Mouse (Mus musculus) limb, embryonic 14.5 days (tissue): Measurements from ENCODE around the gene Arid1a. TPM values are rescaled to one million over a fixed set of nuclear protein-coding genes. Genes with fewer than 3 reads are reported as not detected.
A peak's percentile ranks its signal among the peaks of the same experiment; 100 is the strongest.

ENCODE experiments used
- ATAC-seq: fragments of 200-750 bp; cut with Nextera tagmentation; 2 replicates; pipeline ENCODE4 v1.8.0; 2017; ENCODE audit warnings: low read depth, moderate number of reproducible peaks, moderate TSS enrichment; ENCODE audit not compliant: low FRiP score
- DNase-seq: peaks from one replicate; pipeline ENCODE4 v3.0.0-alpha.2; 2015; ENCODE audit warnings: low spot score
- H3K27ac ChIP-seq: fragments of 300-500 bp; sonication (generic); replicated peaks from 2 replicates; pipeline ENCODE4 v1.5.1; 2014; ENCODE audit warnings: low read depth, mild to moderate bottlenecking, low read length, moderate library complexity, mixed read lengths
- H3K27me3 ChIP-seq: fragments of 300-500 bp; sonication (generic); 2 replicates; pipeline ENCODE4 v1.6.1; 2014; ENCODE audit warnings: low read length, mixed read lengths; ENCODE audit not compliant: control insufficient read depth, insufficient read depth
- H3K36me3 ChIP-seq: fragments of 300-500 bp; sonication (generic); 2 replicates; pipeline ENCODE4 v1.6.1; 2014; ENCODE audit warnings: mild to moderate bottlenecking, low read length, moderate library complexity, mixed read lengths; ENCODE audit not compliant: control insufficient read depth, insufficient read depth
- H3K4me1 ChIP-seq: fragments of 300-500 bp; sonication (generic); 2 replicates; pipeline ENCODE4 v1.6.1; 2014; ENCODE audit warnings: antibody characterized with exemption, low read length, mixed read lengths; ENCODE audit not compliant: control insufficient read depth, insufficient read depth
- H3K4me2 ChIP-seq: fragments of 300-500 bp; sonication (generic); replicated peaks from 2 replicates; pipeline ENCODE4 v1.6.1; 2014; ENCODE audit warnings: low read depth, mild to moderate bottlenecking, low read length, moderate library complexity; ENCODE audit not compliant: severe bottlenecking
- H3K4me3 ChIP-seq: fragments of 300-500 bp; sonication (generic); replicated peaks from 2 replicates; pipeline ENCODE4 v1.5.1; 2014; ENCODE audit warnings: low read length
- H3K9ac ChIP-seq: fragments of 300-500 bp; sonication (generic); 2 replicates; pipeline ENCODE4 v1.6.1; 2014; ENCODE audit warnings: mild to moderate bottlenecking, low read depth, low read length, moderate library complexity; ENCODE audit not compliant: severe bottlenecking
- H3K9me3 ChIP-seq: fragments of 300-500 bp; sonication (generic); 2 replicates; pipeline ENCODE4 v1.6.1; 2016; ENCODE audit warnings: low read length; ENCODE audit not compliant: control insufficient read depth
- POLR2A ChIP-seq: fragments of 200-500 bp; IDR thresholded peaks from 2 replicates; pipeline ENCODE4 v1.8.0; 2012; ENCODE audit warnings: inconsistent platforms, mild to moderate bottlenecking, moderate library complexity, borderline replicate concordance; ENCODE audit not compliant: insufficient read depth, insufficient read length; ENCODE audit errors: extremely low read depth
- WGBS: fragments of 180-500 bp; shearing (Covaris S2); extraction: QIAGEN DNeasy Blood & Tissue Kit; methylation state at CpG from one replicate; pipeline ENCODE4 v1.1.7; 2014; 5-methylcytosine and 5-hydroxymethylcytosine counted together
- polyA plus RNA-seq, 2 experiments: library from polyadenylated mRNA; depleted of rRNA in 1 of 2; stranded (reverse) in 1 of 2; unstranded in 1 of 2; fragments of >200 nt; fragmentation: Nextera tagmentation in 1 of 2; extraction: Ambion mirVana in 1 of 2; gene quantifications; 2 replicates each; pipeline versions ENCODE4 v1.2.1 to v1.2.3; 2012 to 2014

Arid1a gene
- polyA plus RNA-seq, 2 experiments = 33.3 to 70.8 TPM

DNA sequence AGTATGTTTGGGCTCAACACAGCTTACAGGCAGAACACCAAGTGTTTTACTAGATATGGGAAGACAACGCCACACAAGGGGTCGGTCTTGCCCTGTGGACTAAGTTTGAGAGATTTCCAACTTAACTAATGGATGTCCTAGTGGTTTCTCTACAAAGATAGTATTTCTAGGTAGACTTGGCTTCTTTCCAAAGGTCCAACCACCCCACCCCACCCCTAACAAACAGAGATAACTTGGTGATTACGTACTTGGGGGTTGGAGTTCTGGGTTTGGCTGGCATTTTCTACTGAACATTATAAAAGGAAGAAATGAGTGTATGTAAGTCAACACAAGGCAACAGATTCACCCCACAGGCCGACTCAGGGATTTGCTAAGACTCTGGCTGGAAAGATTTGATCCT lies 51.5 kb downstream of the Arid1a start:
- no peaks in the 10 kb centered on the region for H3K27me3 ChIP-seq
- H3K9me3 ChIP-seq = no peaks in the 10 kb centered on the region
- H3K4me1 ChIP-seq = peaks cover 3% of the 10 kb centered on the region; the same call in 1 of the 2 replicates
- peaks cover 75% of the 10 kb centered on the region for H3K36me3 ChIP-seq
- no peak for TF ChIP-seq POLR2A
- H3K27ac ChIP-seq = no peak overlapping the region
- no peak overlapping the region for H3K4me3 ChIP-seq
- WGBS = 86% methylated on average over 4 of the region's 4 CpGs
- H3K9ac ChIP-seq = no peak overlapping the region
- ATAC-seq (no peak), DNase-seq (no peak)
- no peak overlapping the region for H3K4me2 ChIP-seq

DNA sequence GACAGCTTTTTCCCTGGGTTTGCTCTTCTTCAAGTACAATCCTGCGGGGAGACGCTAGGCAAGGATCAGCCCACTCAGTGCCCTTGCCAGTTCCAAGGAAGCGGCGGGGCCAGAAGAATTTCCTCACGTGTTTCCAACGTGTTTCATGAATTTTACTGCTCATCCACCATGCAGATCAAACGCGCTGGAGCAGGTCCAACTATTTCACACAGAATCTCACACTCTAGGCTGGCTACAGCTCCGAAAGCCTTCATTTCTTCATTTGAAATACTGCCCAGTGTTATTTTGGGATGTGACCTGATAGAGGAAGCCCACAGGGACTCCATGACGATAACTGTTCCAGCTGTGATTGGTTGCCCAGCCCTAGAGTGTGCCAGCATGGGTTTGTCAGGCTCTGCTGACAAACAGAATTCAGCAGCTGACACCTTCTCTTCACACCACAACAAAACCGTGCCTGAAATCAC lies 55.6 kb downstream of the Arid1a start:
- Histone ChIP-seq H3K4me1 (no peaks in the 10 kb centered on the region), H3K4me2 (no peak overlapping the region), H3K27me3 (no peaks in the 10 kb centered on the region), H3K36me3 (peaks cover 69% of the 10 kb centered on the region), H3K4me3 (no peak overlapping the region), H3K27ac (no peak overlapping the region), H3K9ac (no peak overlapping the region), H3K9me3 (no peaks in the 10 kb centered on the region)
- DNase-seq (peak; percentile 21), ATAC-seq (no peak; the same call in 1 of the 2 replicates)
- TF ChIP-seq POLR2A = no peak
- 56% methylated on average over 11 of the region's 11 CpGs for WGBS

DNA sequence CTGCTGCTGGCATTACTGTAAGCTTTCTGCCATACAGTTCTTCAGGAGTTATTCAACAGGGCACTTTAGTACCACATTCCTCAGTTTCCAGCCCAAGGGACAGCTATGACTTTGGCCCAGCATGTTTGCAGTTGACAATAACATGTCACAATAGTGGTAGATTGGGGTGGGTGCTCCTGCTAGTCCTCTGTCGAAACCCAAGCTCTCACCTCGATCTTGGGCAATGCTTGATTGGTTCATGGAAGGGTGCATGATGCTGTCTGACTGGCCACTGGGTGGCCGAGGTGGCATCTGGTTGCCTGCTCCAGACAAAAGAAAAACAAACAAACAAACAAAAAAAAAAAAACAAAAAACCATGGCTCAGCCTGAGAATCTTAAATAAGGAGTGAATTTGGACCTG lies 61.2 kb downstream of the Arid1a start:
- peaks cover 82% of the 10 kb centered on the region for H3K36me3 ChIP-seq
- no peak for ATAC-seq

DNA sequence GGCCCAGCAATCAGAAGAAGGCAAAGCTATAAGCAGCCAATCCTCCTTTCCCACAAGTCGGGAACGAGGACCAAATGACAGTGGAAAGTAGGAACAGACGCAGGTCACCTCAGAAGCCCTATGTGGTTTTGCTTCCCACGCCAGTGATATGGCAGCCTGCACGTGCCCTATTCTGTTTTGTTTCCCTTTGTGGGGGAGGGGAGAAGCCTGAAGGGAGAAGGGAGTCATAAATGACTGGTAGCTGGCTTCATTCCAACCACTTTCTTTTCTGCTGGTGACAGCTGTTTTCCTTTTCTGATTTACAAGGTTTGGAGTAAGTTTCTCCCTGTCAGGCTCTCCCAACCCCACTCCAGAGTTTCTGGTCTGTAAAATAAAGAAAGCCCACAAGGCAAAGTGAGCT lies 66.3 kb downstream of the Arid1a start:
- Histone ChIP-seq H3K27me3 (no peaks in the 10 kb centered on the region), H3K4me2 (no peak overlapping the region), H3K36me3 (peaks cover 98% of the 10 kb centered on the region), H3K9ac (no peak overlapping the region), H3K4me1 (peaks cover 11% of the 10 kb centered on the region), H3K4me3 (no peak overlapping the region), H3K9me3 (no peaks in the 10 kb centered on the region), H3K27ac (no peak overlapping the region)
- no peak for TF ChIP-seq POLR2A
- ATAC-seq = peak; percentile 34; the same call in 1 of the 2 replicates
- peak; percentile 82 for DNase-seq
- WGBS = 16% methylated on average over 5 of the region's 5 CpGs

More for the DNA sequence above, 61.2 kb downstream of the Arid1a start:
- no peak overlapping the region for H3K9ac ChIP-seq
- H3K4me2 ChIP-seq = no peak overlapping the region
- WGBS = 85% methylated on average over 3 of the region's 3 CpGs
- H3K9me3 ChIP-seq = no peaks in the 10 kb centered on the region
- TF ChIP-seq POLR2A = no peak
- H3K27me3 ChIP-seq = no peaks in the 10 kb centered on the region
- H3K27ac ChIP-seq = no peak overlapping the region
- H3K4me3 ChIP-seq = no peak overlapping the region
- H3K4me1 ChIP-seq = peaks cover 11% of the 10 kb centered on the region
- no peak for DNase-seq

DNA sequence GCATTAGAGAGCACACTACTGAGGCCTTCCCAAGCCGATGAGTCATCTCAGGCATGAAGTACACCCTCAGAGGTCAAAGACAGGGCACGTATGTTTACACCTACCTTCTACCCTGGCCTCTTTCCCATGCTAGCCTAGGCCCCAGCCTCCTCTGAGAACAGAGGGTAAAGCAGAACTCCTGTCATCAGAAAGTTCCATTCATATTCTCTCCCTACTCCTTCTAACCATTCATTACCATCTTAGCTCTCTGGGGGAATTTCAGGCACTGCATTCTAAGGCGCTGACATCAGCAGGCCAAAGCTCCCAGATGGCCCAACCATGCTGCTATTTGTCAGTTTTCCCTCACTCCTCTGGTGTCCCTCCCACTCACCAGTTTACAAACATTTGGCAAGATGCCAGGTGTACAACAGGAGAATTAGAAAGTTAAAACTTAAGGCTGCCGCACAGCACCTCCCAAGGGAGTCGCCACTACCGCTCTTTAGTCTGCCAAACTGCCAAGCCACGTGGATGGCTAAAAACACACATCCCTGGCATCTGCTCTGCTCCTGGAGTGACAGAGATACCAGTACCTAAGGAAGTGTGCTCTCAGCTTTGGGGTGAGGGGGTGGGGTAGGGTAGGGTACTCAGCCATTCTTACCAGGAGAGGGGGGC lies 68.0 kb downstream of the Arid1a start:
- Histone ChIP-seq H3K9me3 (no peaks in the 10 kb centered on the region), H3K4me2 (no peak overlapping the region), H3K4me3 (no peak overlapping the region), H3K36me3 (peaks cover 98% of the 10 kb centered on the region), H3K27me3 (no peaks in the 10 kb centered on the region), H3K4me1 (peaks cover 11% of the 10 kb centered on the region), H3K9ac (no peak overlapping the region), H3K27ac (no peak overlapping the region)
- ATAC-seq (0 out of 2 replicates have a peak, but pooled peaks have one; percentile 14), DNase-seq (peak; percentile 43)
- no peak for TF ChIP-seq POLR2A
- 59% methylated on average over 7 of the region's 7 CpGs for WGBS
